Mouse (Mus musculus): ENCODE data around the gene Hmx1.
A peak's percentile ranks its signal among the peaks of the same experiment; 100 is the strongest.

The Hmx1 gene

DNA sequence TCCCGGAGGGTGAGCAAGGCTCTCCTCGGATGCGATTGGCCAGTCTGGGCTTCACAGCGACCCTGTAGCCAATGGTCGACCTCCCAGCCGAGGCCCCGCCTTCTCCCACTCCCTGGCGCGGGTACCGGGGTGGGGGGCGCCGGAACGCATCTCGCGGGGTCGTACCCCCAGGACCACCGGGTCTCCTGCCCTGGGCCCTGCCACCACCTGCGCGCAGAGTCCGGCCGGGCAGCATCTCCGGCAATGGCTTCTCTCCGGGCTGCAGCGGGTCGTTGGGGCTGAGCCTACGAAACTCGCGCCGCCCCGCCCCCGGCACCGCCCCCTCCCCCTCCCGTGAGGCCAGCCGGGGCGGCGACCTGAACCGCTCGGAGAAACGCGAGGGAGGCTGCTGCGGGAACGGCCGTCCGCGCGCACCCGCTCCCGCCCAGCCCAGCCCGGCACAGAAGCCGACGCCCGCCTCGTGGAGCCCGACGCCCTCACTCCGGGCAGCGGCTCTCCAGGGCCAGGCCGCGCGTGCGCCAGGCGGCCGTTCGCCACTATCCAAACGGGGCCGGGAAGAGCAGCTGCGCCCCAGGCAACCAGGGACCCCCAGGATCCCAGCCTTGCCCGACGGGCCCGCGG is at the start of gene Hmx1:
Gene Hmx1, plus strand, starts transcription at position 618 of the 621 bp plus-strand sequence.
- DNase-seq (ENCODE audit: low read depth, low spot score): peak; percentile 82

DNA sequence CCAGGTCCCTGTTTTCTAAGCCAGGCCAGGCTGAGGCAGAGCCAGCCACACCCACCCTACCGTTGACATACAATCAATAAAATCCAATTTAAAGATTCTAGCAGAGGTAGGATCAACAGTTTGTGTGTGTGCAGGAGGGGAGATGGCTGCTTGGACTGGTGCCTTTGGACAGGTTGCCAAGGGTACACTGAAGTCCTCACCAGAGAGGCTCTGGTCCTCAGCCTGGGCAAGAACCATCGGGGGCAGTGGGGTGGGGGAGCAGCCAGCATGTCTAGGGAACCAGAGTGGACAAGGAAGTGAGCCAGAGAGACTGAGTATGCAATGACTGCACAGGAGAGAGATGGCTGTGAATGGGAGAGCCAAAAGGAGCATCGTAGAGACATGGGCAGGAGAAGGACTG is 43.8 kb upstream of the Hmx1 start:
- no peak for DNase-seq (ENCODE audit: low read depth, low spot score)

DNA sequence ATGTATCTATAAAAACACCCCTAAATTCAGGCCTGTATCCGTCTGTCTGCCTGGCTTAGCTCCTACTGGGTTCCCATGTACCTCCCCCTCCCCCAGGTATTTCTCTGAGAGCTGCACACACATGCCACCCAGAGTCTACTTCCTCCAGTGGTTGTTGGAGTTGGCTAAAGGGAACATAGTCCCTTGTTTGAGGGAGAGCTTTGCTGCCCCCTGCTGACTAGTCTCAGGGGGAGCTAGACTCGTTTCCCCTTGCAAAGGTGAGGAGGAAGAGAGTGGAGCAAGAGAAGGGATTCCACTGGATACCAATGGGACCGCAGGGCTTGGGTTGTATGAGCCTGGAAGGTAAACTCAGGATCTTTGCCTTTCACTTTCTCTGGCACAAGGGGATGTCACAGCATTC is 40.1 kb upstream of the Hmx1 start:
- peak; percentile 77 for DNase-seq (ENCODE audit: low read depth, low spot score)

DNA sequence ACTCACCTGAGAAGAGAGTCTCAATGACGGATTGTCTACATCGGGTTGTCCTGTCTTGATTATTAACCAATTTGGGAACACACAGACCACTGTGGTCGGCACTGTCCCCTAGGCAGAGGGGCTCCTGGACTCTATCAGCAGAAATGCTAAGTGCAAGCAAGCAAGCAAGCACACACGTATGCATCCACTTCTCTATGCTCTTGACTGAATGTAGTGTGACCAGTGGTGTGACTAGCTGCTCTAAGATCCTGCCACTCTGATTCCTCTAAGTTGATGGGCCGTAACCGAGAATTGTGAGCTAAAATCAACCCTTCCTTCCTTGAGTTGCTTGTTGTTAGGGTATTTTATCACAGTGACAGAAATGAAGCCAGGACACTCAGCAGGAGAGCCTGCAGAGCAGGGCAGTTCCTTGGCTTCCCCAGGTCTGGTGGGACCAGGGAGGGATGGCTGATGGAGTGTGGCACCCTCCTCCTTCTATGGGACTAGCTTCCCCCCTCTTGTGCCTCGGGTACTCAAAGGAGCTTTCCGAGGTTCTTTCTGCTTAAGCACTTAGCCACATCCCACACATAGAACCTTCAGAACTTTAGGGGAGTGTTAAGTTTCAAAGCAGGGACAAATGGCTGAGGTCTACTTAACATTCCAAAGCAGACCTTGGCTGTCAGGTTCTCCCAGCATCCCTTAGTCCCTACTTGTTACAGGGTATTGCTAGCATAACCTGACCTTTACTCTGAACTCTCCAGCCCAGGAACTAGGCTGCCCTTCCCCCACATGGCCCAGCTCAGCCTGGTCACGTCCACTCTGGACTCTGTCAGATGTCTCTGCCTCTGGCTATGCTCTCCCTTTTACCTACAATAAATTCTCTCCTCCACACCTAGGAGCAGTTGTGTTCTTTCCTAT is 31.1 kb upstream of the Hmx1 start:
- DNase-seq (ENCODE audit: low read depth, low spot score): peak; percentile 12

DNA sequence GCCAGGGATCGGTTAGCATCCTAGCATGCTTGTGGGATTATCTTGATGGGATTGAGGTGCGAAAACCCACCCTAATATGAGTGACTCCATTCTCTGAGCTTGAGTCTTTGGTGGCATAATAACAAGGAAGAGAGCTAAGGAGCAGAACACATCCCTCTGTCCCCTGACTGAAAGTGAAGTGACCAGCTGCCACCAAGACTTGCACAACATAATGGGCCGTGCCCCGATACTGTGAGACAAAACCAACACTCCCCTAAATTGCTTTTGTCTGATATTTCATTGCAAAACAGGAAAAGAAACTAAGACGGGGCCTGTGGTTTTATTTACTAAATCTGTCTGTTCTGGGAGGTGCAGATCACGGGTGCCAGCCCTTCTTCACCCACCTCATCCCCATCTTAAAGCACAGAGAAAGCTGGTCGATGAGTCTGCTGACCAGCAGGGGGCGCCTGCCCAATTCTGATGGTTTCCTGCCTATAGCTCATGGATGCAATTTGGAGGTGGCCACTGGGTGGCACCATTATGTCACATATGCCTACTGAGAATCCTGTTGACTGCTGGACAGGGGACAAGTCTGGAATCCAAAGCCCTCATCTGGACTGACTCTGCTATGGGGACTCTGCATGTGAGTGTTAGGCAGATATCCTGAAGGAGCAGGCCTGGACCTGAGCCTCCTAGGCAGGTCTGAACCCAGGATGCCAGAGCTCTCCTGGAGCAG is 27.2 kb upstream of the Hmx1 start:
- DNase-seq (ENCODE audit: low read depth, low spot score): peak; percentile 88

DNA sequence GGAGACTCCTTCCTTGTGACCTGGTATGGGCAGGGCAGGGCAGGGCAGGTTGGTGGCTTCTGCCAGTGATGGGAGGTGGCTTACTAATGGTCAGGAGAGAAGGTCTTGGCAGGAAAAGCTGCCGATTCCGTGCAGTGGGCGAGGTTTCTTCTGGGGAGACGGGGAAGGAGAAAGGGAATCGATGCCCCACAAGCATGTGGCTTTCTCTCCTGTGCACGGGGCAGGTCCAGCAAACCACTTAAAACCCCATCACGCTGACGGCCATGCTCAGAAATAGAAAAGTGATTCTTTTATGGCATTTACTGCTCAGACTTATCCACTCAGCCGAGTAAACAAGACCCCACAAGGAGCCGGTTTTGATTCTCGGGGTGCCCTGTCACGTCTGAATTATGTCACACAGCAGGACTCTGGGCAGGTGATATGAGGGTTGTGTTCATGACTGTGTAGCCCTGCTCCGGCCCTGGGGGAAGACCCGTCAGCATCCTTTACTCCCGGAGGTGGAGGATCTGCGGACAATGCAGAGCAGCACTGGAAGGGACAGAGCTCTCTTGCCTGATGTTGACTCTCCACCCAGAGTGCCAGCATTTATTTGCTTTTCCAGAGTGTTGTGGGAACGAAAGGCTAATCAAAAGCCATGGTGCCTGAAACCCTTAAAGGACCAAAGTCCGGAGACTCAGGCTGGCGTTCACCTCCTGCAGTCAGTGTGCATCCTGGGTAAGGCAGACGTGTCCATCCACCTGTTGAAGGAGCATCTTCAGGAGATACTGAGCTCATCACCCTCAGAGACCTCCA is 22.5 kb upstream of the Hmx1 start:
- no peak for DNase-seq (ENCODE audit: low read depth, low spot score)

DNA sequence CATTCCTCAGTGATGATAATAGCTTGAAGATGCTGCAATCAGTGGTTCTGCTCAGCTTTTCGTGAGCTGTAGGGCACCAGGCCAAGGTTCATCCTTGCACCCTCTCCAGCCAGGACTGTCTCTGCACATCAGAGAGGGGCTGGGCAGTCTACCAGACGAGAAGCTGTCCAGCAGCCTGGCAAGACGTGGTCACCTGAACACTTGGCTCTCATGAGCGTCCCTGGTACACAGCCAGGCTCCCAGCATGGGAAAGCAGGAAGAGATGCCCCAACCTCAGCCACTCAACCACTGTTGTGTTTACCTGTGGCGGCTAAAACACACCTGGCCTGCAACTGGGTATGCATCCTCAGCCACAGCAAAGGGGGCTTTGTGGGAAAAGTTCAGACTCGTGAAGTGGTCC is 20.0 kb upstream of the Hmx1 start:
- DNase-seq (ENCODE audit: low read depth, low spot score): no peak

DNA sequence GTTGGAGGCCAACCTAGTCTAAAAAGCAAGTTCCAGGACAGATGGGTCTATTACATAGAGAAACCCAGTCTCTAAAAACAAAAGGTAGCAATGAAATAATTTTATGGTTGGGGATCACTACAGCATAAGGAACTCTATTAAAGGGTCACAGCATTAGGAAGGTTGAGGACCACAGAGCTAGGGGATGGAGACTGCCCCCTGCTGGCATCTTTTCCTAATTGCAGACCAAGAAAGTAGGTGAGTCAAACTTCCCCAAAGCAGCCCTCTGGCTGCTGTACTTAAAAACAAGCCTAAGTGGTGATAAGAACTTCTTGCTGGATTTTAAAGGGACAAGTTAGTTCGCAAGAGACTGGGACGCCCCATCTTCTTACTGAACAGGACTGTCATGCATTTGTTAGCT is 9.8 kb upstream of the Hmx1 start:
- DNase-seq (ENCODE audit: low read depth, low spot score): no peak

DNA sequence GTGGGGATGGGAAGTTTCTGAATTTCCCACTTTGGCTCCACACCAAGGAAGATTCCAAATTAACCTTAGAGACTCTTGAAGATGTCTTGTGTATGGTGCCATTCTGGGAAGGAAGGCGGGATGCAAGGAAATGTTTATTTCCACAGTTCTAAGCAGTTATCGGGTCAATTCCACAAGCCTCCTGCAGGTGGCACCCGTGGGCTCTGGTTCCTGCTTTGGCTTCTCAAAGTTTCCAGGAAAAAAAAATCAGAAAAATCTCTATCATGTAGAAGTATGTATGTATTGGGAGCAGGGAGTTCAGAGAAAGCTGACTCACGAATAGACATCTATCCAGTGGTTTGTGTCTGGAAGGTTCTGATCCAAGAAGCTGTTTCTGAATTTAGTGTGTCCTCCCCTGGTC is 9.1 kb upstream of the Hmx1 start:
- DNase-seq (ENCODE audit: low read depth, low spot score): no peak

DNA sequence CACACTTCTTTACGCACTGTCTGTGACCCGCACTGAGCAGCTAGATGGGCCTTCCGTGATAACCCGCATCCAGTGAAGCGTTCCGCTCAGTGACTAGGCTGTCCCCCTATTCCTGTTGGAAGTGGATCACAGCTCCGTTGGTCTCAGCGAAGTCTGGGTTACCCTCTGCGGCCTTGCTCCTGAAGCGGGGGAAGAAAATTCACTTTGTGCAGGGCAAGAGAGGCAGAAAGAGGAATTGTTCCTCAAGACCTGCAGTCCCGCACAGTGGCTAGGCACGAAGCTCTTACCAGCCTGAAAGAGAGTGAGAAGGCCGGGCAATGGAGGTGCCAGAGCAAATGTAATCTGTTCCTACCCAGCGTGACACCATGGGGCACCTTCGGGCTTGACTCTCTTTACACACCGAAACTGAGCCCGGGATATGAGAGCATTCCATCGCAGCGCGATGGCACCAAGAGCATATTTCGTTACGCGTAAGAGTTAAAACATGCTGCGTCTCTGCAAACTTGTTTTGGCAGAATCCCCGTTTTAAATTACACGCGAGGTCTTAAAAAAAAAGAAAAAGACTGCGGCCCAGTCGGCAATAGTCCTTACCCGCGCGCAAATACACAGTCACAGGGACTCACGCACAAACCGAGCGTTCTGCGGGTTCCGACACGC is 946 bp upstream of the Hmx1 start:
- DNase-seq (ENCODE audit: low read depth, low spot score): no peak

DNA sequence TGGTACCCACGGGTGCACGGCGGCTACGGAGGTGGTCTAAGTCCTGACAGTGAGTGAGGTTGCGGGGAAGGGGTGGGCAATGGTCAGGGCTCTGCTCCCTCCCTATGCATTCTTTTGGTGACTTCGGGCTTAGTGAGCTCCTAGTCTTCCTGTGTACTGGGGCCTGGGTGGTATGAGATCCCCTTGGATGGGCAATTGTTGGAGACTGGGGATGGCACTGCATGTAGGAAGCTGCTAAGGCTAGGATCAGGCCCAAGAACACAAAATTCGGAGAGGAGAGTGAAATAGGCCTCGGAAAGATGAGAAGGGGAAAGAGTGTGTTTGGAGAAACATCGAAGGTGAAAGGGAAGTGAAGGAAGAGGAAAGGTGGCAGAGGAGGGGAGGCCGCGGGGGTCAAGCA is 533 bp downstream of the Hmx1 start:
- DNase-seq (ENCODE audit: low read depth, low spot score): no peak

DNA sequence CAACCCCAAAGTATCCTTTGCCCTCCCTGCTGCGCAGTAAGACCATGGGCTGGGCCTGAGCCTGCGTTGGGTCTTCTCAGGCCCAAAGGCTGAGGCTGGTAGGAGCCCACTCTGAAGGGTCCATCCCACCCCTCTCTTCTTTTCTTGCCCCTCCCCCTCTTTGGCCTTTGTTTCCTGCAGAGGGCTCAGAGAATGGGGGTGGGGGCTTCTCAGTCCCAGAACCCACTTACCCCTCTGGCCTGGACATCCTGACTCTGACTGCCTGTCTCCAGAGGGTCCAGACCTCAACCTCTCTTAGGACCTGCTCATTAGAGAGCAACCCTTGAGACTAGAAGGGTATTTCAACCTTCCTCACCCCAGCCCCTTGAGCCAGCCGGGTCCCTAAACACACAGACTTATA is 1.0 kb downstream of the Hmx1 start:
- DNase-seq (ENCODE audit: low read depth, low spot score): no peak

DNA sequence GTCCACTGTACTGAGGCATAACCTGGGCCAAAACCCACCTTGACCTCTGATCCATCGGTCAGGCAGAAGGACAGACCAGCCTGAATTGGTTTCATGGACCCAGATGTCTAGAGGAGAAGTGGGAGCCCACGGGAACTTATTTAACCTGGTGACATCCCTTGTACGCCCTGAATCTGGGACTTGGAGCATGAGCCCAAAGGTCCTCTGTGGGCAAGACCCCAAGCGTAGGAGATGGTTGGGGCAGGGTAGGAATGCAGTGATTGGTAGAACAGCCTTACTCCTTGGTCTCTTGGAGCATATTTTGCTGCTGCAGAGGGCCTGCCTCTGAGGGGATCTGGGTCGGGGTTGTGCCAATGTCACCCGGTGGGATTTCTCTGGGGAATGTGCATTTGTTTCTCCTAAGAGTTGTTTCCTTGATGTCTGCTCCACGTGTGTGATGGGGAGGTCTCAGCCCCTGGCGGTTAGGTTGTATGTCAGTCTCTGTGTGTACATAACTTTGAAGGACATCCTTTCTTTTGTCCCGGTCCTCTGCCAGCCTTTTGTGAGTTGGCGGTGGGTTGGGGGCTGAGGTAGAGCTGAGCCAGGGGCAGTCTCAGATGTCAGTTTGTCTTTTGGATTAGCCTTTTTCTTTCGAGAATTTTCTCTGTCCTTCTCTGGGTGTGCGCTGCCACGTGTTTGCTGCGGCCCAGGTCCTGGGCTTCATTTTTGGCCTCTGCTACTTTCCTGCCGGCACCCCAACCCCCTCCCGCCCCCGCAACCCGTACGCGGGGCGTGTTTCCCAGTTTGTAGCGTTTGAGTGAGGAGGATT is 2.1 kb downstream of the Hmx1 start:
- no peak for DNase-seq (ENCODE audit: low read depth, low spot score)

DNA sequence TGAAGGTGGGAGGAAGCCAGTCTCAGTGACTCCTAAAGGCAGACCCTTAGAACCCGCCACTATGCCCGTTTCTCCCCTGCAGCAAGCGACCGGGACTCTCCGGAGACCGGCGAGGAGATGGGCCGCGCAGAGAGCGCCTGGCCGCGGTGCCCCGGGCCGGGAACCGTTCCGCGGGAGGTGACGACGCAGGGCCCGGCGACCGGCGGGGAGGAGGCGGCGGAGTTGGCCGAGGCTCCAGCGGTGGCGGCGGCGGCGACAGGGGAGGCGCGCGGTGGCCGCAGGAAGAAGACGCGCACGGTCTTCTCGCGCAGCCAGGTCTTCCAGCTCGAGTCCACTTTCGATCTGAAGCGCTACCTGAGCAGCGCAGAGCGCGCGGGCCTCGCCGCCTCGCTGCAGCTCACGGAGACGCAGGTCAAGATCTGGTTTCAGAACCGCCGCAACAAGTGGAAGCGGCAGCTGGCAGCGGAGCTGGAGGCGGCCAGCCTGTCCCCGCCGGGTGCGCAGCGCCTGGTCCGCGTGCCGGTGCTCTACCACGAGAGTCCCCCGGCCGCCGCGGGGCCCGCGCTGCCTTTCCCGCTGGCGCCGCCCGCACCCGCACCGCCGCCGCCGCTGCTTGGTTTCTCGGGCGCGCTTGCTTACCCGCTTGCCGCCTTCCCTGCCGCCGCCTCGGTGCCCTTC is 2.9 kb downstream of the Hmx1 start:
- DNase-seq (ENCODE audit: low read depth, low spot score): no peak

DNA sequence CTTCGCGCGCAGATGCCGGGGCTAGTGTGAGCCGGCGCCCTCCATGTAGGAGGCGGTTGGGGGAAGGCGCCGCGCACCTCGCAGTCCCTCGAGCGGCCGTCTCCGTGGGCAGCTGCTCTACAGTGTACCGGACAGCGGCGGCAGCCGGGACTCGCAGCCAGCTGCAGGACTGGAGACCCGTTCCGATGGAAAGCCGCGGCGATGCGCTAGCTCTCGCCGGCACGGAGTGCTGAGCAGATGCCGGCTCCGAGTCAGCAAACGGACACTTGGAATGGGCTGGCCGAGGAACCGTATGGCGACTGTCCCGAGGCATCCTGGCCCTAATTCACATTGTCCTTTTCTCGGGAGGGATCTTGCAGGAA is 3.4 kb downstream of the Hmx1 start:
- DNase-seq (ENCODE audit: low read depth, low spot score): no peak

DNA sequence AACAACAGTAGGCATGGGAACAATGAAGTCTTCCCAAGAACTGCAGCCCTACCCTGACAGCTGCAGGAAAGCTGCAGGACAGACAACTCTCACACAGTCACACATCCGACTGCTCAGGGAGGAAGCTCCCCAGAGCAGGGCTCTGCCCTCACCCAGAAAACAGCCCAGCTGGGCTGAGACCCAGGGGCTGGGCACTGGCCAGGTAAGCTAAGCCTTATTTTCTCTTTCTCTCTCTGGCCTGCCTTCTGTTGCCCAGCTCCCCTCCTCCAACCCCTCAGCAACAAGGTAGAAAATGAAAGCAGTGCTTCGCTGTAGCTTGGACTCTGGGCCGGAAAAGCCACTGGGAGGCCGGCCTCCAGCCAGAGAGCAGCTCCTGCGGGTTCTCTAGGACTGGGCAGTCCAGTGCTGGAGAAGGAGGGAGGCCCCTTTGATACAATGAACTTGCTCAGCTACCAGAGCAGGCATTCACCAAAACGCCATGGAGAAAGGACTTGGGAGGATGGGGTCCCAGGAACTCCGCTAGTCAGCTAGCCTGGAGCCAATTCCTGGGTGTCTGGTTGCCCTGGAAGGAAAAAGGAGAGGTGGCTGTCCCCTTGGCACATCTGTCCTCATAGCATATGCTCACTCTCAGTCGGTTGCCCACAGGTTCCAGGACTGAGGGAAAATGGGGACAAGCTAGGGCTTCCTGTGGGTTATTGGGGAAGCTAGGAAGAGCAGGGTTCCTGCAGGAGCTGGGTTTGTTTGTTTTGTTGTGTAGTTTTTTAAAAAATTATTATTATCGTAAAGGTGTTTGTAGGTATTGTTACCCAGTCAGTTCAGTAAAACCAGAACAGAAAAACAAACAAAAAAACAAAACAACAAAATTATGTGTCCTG is 6.9 kb downstream of the Hmx1 start:
- no peak for DNase-seq (ENCODE audit: low read depth, low spot score)

DNA sequence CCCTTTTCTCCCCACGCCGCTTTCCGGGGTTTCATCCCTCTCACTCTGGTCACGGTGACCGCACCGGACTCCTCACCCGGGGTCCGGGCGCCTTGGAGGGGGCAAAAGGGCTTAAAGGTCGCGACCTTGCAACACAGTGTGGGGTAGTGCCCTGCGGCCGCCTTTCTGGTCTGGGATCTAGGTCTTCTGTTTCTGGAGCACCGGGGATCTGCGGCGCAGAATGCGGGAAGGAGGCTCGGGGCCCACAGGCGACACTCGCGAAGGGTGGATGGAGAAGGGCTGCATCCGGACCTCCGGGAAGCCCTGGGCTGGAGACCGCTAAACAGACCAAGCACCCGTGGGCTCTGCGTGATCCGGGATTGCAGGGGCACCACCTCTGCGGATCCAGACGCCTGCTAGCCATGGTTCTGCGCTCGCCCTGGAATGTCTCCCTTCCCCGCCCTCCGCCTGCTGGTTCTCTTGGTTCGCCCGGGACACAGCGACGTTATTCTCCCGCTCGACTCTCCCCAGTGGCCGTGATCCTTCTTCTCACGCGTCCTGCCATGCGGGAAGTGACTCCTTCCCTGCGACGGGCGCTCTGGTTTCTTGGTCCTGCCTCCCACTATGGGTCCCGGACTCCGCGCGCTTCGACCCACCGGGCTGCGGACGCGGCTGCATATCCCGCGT is 8.2 kb downstream of the Hmx1 start:
- DNase-seq (ENCODE audit: low read depth, low spot score): no peak

DNA sequence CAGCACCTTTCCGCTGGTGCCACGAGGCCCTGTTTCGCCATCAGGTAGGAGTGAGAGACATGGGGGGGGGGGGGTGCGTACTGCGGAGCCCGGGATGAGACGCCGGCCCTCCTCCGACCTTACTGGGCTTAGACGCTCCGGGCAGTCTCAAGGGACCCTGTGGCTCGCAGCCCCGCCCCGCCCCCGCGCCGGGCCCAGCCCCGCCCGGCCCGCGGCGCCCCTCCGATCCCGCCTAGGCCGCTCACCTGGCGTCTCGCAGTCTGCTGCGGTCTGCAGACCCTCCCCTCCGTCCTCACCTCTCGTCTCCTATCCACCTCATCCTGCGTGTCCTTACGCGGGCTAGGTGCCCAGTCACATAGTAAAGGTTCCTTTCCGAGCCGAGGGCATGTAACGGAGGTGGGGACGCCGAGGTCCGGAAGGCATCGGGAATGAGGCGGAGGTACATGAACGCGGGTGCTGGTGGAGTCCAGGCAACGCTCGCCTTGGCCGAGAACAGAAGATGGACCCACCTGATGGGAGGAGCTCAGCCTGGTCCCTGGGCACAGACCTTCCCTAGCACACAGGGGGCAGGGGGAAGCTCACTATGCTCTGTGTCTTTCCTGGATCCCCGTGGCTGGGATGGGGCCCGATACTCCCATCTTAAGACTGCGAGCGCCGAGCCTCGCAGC is 8.9 kb downstream of the Hmx1 start:
- DNase-seq (ENCODE audit: low read depth, low spot score): no peak

Data from ES-CJ7 (cell line).